Mouse (Mus musculus) urinary bladder, postnatal 10 days (tissue): ENCODE data around the gene Zfp687.

ENCODE experiments used
- DNase-seq: peaks from one replicate; pipeline ENCODE4 v3.0.0; 2022; ENCODE audit warnings: low spot score

Gene Zfp687

GRCm38 (mm10) chr3:95016532-95017056 lies 1.3 kb upstream of the Zfp687 start:
- DNase-seq, result no peak

DNA sequence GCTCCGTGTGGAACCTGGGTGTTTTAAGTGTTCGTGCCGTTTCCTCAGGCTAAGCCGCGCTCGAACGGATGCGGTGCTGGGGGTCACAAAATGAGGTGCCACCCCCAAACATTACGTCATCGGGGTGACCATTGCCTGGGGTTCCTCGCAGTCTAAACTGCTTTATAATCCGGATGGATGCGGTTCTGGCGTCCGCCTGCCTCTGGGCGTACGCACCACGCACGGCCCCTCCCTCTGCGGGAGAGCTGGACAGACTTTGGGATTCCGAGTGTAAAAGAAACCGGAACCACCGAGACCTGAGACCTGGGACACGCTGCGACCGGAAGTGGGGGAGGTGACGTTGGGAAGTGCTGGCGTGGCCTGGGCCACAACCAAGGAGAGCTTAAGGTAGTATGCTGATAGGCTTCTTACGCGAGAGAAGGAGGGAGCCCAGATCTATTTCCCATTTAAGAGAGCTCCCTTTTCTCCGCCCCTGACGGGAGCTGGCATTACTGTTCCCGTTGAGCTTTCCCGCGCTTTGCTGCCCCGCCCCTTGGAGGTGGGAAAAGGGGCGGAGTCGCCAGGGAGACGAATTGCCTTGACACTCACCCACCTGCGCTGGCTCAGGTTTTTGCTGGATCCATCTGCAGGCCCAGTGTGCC lies 763 bp upstream of the Zfp687 start:
- DNase-seq, result peak; percentile 67

GRCm38 (mm10) chr3:95014428-95015151 lies 658 bp downstream of the Zfp687 start:
- no peak for DNase-seq

- DNase-seq, result no peak
These were observed 1.4 kb downstream of the Zfp687 start for GRCm38 (mm10) chr3:95013699-95014427.

DNA sequence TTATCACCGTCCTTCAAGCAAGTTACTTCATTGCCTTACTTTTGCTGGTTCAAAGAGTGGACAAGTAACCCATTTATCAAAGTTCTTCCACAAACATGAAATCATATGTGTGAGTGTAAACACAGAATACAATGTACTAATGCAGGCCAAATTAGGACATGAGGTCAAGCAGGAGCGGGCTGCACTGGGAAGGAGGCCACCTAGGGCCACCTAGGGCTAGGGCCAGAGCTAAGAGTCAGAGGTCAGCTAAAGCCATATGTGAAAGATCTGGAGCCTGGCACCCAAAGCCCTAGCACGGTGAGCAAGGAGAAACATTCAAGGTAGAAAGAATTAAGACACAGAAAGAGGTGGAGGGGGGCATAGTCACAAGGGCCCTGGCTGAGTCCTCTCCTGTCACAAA lies 2.3 kb downstream of the Zfp687 start:
- DNase-seq, result no peak

GRCm38 (mm10) chr3:95010396-95010795 lies 4.9 kb downstream of the Zfp687 start:
- DNase-seq, result no peak

DNA sequence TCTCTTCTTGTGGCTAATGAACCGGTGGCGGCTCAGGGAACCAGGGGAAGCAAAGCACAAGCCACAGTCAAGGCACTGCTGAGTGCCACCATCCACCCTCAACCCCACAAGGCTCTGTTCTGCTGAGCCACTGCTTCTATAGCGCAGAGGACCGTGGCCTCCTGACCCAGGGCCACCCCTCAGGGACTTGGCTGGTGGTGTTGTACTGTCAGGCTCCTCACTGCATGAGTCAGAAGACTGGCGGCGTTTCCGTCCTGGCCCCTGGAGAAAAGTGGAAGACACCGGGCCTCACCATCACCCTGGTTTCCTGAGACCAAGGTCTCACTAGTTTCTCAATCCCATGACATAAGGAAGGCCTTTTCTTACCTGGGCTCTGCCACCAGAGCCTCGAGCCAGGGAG lies 7.5 kb downstream of the Zfp687 start:
- no peak for DNase-seq

- DNase-seq, result no peak
These were observed 9.6 kb downstream of the Zfp687 start for GRCm38 (mm10) chr3:95005651-95006050.

- no peak for DNase-seq
These were observed 12.0 kb downstream of the Zfp687 start for GRCm38 (mm10) chr3:95003273-95003672.

DNA sequence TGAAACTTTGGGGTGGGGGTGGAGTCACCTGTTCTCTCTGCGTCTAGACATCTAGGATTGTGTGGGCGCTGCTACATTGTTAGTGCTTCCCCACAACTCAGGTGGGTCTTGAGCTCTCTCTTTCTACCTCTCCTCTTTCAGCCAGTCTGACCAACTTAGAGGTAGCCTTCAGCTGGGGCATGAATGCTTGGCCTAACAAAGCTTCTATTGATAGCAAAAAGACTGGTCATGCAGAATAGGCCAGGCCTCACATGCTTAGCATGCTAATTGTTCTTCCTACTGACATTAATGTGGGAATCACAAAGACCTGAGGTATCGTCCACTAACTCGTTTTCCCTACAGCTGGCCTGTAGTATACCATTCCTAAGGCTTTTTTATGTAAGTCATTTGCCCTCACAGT lies 12.7 kb downstream of the Zfp687 start:
- DNase-seq, result no peak

GRCm38 (mm10) chr3:94996946-94997345 lies 18.3 kb downstream of the Zfp687 start:
- peak; percentile 45 for DNase-seq

DNA sequence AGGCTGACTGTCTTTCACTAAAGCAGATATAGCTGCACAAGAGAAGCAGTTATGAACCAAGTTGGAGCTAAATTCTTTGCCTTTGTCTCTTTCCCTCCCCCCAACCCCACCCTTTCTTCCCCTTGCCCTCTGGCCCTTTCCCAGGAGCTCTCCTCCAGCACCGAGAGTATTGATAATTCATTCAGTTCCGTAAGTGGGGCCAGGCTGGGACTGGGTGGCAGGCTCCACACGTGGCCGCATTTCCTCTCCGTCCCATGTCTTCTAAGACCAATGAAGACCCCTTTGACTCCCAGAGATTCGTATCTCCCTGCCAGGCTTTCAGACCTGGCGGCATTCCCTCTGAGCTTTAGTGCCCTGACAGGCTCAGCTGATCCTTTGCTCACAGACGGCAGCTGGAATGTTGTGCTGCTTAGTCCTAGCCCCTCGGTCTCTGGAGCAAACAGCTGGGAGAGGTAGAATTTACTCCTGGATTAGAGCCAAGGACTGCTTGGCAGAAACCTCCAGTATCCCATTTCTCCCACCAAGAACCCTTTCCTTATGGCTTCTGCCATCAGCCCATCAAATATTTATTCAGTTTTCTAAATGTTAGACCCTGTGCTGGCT lies 26.0 kb downstream of the Zfp687 start:
- no peak for DNase-seq

GRCm38 (mm10) chr3:94987578-94987977 lies 27.7 kb downstream of the Zfp687 start:
- DNase-seq, result no peak

DNA sequence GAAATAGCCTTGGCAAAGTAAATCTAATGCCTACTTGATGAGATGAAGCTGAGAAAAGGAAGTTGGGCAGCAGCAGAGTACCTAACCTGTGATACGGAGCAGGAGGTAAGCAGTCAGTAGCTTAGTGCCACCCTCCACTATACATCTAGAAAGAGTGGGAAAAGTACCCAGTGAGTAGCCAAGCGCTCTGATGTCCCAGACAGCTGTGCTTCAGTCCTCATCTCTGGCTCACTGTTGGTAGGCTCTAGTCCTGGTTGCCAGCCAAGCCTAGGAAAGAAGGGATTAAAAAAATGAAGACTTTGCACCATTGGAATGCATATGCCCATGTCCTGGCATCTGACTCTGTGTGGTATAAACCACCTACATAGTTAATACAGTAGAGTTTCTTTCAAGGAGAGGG lies 29.7 kb downstream of the Zfp687 start:
- DNase-seq, result no peak

- no peak for DNase-seq
These were observed 30.9 kb downstream of the Zfp687 start for GRCm38 (mm10) chr3:94984312-94984711.

DNA sequence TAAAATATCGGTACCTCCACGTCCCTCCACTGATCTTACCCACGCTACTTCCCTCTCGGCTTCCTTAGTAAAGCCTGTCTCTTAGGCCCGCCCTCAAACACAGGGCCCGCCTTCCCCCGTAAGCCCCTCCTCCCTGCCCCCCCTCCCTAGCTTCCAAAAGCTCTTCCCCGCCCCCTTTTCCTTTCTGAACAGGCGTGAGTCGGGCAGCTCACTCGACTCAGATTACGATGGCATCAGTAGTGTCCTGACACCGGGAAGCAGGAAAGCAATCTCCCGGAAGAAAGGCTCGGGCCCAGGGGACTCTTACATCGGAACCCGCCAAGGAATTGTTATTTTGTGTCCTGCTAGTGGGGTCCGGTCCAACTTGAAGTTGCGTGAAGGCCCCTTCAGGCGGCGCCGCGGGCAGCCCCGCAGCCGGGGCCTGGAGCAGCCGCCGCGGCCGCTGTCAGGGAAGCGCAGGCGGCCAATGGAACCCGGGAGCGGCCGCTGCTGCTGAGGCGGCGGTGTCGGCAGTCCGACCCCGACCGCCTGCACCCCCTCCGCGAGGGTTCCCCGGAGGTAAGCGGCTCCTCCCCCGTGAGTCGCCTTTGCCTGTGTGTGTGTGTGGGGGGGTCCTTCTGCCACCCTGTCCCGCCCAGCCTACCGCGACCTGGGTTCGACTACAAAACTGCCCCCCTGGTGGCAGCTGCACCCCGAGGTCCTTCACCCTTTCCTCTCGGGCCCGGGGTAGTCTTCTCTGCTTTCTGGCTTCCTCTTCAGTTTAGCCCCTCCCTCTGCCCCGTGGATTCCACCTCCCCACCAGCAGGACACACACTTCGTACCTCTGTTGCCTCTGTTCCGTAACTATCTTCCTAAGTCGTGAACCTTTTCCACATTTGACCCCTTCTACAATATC lies 40.5 kb downstream of the Zfp687 start, which contains the start of gene Pi4kb:
Pi4kb (plus strand) TSS at position 204 of the 895 bp plus-strand sequence.
- peak; percentile 26 for DNase-seq

DNA sequence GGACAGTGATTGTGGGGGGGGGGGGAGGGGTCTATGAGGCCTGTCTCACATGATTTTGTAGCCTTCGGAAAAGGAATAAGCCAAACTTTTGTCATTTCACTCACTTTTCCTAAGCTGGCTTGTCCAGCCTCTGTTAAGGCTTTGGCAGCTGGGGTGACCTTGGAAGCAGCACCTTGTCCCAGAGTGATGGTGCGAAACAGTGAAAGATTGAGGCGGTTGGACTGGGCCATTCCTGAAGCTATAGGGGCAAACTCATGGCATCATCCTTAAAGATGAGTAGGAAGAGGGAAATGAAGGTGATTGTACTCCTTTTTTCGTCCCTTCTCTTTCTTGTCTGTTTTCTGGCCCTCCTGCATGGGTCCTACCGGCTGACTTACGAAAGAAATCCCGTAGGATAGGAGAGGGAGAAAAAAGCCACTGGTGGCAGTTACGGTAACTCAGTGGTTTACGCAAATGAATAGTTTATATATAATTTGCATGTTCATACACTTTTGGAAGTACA lies 41.2 kb downstream of the Zfp687 start:
- no peak for DNase-seq

DNA sequence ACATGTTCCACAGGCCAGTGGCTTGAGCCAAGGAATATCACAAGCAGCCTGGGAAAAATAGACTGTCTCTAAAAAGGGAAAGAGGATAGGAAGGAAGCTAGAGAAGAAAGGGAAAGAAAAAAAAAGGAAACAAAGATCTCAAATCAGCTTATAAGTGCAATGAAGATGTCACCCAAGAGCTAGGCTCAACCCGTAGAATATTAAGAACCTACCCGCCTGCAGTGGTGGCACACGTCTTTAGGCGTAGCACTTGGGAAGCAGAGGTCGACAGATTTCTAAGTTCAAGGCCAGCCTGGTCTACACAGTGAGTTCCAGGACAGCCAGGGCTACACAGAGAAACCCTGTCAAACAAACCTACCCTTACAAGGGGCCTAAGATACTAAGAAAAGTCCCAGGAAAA lies 41.6 kb downstream of the Zfp687 start:
- no peak for DNase-seq

GRCm38 (mm10) chr3:94972552-94972951 lies 42.7 kb downstream of the Zfp687 start:
- no peak for DNase-seq

- no peak for DNase-seq
These were observed 49.4 kb downstream of the Zfp687 start for GRCm38 (mm10) chr3:94965878-94966277.

GRCm38 (mm10) chr3:94964989-94965388 lies 50.3 kb downstream of the Zfp687 start:
- DNase-seq, result no peak
